Mouse (Mus musculus) CH12.LX (cell line): ENCODE data around the gene Tunar.

Experiments used
- BHLHE40 ChIP-seq: IDR thresholded peaks from 2 replicates; pipeline ENCODE4 v1.6.1; 2011; ENCODE audit warnings: mild to moderate bottlenecking, low read depth, low read length, improper control_type of control experiment
- CTCF ChIP-seq, 2 experiments: IDR thresholded peaks in 1 of 2; conservative IDR thresholded peaks in 1 of 2; 2 replicates each; pipeline ENCODE4 v1.5.1; 2011 to 2012; ENCODE audit warnings: low read depth in 2 of 2, low read length in 2 of 2, improper control_type of control experiment in 1 of 2, inconsistent platforms in 1 of 2, mild to moderate bottlenecking in 1 of 2, moderate library complexity in 1 of 2
- E2F4 ChIP-seq: IDR thresholded peaks from 2 replicates; pipeline ENCODE4 v1.6.1; 2011; ENCODE audit warnings: low read depth, low read length, improper control_type of control experiment; ENCODE audit not compliant: insufficient replicate concordance
- ELF1 ChIP-seq: IDR thresholded peaks from 2 replicates; pipeline ENCODE4 v1.6.1; 2014; ENCODE audit warnings: low read depth, mild to moderate bottlenecking, inconsistent platforms, low read length, improper control_type of control experiment
- EP300 ChIP-seq: IDR thresholded peaks from 2 replicates; pipeline ENCODE4 v1.6.1; 2011; ENCODE audit warnings: low read length, improper control_type of control experiment
- GABPA ChIP-seq: IDR thresholded peaks from 2 replicates; pipeline ENCODE4 v1.6.1; 2012; ENCODE audit warnings: low read depth, low read length, improper control_type of control experiment, inconsistent platforms; ENCODE audit not compliant: insufficient replicate concordance
- JUND ChIP-seq: conservative IDR thresholded peaks from 2 replicates; pipeline ENCODE4 v1.6.1; 2011; ENCODE audit warnings: low read depth, low read length, improper control_type of control experiment
- MAX ChIP-seq: IDR thresholded peaks from 2 replicates; pipeline ENCODE4 v1.6.1; 2011; ENCODE audit warnings: low read length, improper control_type of control experiment
- MYC ChIP-seq: IDR thresholded peaks from 2 replicates; pipeline ENCODE4 v1.6.1; 2011; ENCODE audit warnings: low read depth, mild to moderate bottlenecking, improper control_type of control experiment, low read length
- POLR2A ChIP-seq: IDR thresholded peaks from 2 replicates; pipeline ENCODE4 v1.6.1; 2011; ENCODE audit warnings: low read depth, mild to moderate bottlenecking, improper control_type of control experiment, low read length
- RAD21 ChIP-seq: IDR thresholded peaks from 2 replicates; pipeline ENCODE4 v1.6.1; 2011; ENCODE audit warnings: low read depth, mild to moderate bottlenecking, low read length, improper control_type of control experiment, moderate library complexity
- TCF12 ChIP-seq: IDR thresholded peaks from 2 replicates; pipeline ENCODE4 v1.6.1; 2014; ENCODE audit warnings: low read depth, mild to moderate bottlenecking, inconsistent platforms, low read length, improper control_type of control experiment

DNA sequence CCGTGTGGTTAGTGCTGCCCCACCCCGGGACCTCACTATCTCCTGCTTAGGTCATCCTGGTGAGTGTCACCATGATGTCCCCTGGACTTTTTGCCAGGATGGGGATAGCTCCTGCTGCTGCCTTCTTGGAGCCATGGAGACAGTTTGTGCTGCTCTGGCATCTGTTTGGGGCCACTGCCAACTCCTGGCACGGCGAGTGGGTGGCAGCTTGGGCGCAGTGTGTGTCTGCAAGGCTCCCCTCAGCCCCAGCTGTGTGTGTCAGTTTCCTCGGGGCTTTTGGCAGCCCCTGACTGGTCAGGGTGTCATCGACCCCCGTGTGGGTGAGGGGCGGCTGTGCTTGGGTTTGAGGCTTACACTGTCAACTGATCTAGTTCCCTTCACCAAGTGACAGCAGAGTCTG is 20.6 kb downstream of the Tunar start:
- no peak for TF ChIP-seq CTCF (conservative IDR thresholded peaks at IDR 0.05 in 1 of 2, IDR thresholded peaks at IDR 0.05 in 1 of 2; ENCODE audit: low read depth in 2 of 2, low read length in 2 of 2)
- TF ChIP-seq MYC = no peak
- TF ChIP-seq POLR2A = no peak
- TF ChIP-seq RAD21 = no peak
- no peak for TF ChIP-seq ELF1
- TF ChIP-seq TCF12 = no peak
- no peak for TF ChIP-seq GABPA
- no peak for TF ChIP-seq EP300
- TF ChIP-seq BHLHE40 = no peak
- no peak for TF ChIP-seq JUND
- no peak for TF ChIP-seq MAX
- no peak for TF ChIP-seq E2F4
